Mouse (Mus musculus) kidney, postnatal 14 days (tissue): ENCODE results near the gene Cfap73.

Experiments used
- DNase-seq: peaks from one replicate; pipeline ENCODE4 v3.0.0; 2022; ENCODE audit warnings: mixed read lengths

Cfap73 gene

GRCm38 (mm10) chr5:120611416-120611815 lies 22.6 kb downstream of the Cfap73 start:
- no peak for DNase-seq

- peak; percentile 57 for DNase-seq
These were observed 23.1 kb downstream of the Cfap73 start for GRCm38 (mm10) chr5:120610906-120611305.

- no peak for DNase-seq
These were observed 24.7 kb downstream of the Cfap73 start for GRCm38 (mm10) chr5:120609246-120609775.

- no peak for DNase-seq
These were observed 26.7 kb downstream of the Cfap73 start for GRCm38 (mm10) chr5:120607335-120607734.

GRCm38 (mm10) chr5:120606590-120607200 lies 27.3 kb downstream of the Cfap73 start:
- DNase-seq = no peak

- peak; percentile 90 for DNase-seq
These were observed 28.3 kb downstream of the Cfap73 start for GRCm38 (mm10) chr5:120605688-120606087.

GRCm38 (mm10) chr5:120605241-120605661 lies 28.8 kb downstream of the Cfap73 start:
- DNase-seq = no peak

GRCm38 (mm10) chr5:120604839-120605238 lies 29.2 kb downstream of the Cfap73 start:
- DNase-seq = peak; percentile 90

GRCm38 (mm10) chr5:120603515-120603914 lies 30.5 kb downstream of the Cfap73 start:
- no peak for DNase-seq

GRCm38 (mm10) chr5:120602210-120602609 lies 31.8 kb downstream of the Cfap73 start:
- no peak for DNase-seq

- DNase-seq = no peak
These were observed 32.9 kb downstream of the Cfap73 start for GRCm38 (mm10) chr5:120600946-120601668.

GRCm38 (mm10) chr5:120599625-120600024 lies 34.4 kb downstream of the Cfap73 start:
- no peak for DNase-seq

- DNase-seq = peak; percentile 64
These were observed 39.5 kb downstream of the Cfap73 start for GRCm38 (mm10) chr5:120594485-120594884.

GRCm38 (mm10) chr5:120592141-120592540 lies 41.9 kb downstream of the Cfap73 start:
- DNase-seq = no peak

GRCm38 (mm10) chr5:120590356-120591010 lies 43.6 kb downstream of the Cfap73 start:
- no peak for DNase-seq

- DNase-seq = peak; percentile 100
These were observed 45.4 kb downstream of the Cfap73 start, which contains the start of the genes Tpcn1 and Iqcd for GRCm38 (mm10) chr5:120588569-120589094. Gene Tpcn1, minus strand, starts transcription at chr5:120588673. Gene Iqcd, plus strand, starts transcription at chr5:120589016.

GRCm38 (mm10) chr5:120587940-120588568 lies 46.0 kb downstream of the Cfap73 start:
- no peak for DNase-seq

GRCm38 (mm10) chr5:120587616-120587926 lies 46.5 kb downstream of the Cfap73 start:
- DNase-seq = peak; percentile 68

- DNase-seq = peak; percentile 84
These were observed 47.1 kb downstream of the Cfap73 start for GRCm38 (mm10) chr5:120586741-120587615.

- DNase-seq = no peak
These were observed 49.1 kb downstream of the Cfap73 start for GRCm38 (mm10) chr5:120584968-120585367.

- DNase-seq = no peak
These were observed 50.5 kb downstream of the Cfap73 start for GRCm38 (mm10) chr5:120583511-120583910.

- peak; percentile 74 for DNase-seq
These were observed 52.0 kb downstream of the Cfap73 start for GRCm38 (mm10) chr5:120582002-120582401.
